Mouse (Mus musculus): Measurements from ENCODE around the gene Cbx8.

The Cbx8 gene

DNA sequence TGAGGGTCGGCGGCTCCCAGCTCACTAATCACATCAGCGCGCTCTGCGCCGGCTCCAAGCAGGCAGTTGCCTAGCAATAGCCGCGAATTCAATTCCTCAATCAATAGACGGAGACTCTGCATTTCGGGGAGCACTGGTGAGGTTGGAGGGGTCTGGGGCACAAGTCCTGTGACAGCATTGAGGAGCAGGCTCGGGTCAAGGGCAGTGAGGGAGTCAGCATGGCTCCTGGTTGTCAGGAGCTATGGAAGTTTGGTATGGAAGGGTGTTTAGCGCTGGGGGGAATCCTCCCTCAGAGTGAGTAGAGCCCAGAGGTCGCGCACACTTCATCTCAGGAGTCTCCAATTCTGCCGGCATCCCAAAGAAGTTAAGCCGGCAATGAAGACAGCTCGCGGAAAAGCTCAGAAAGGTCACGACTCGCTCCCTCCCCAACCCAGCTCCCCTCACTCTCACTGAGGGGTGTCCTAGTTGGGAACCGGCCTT, 5.0 kb downstream of the Cbx8 start:
- DNase-seq (ENCODE audit: low read depth, low spot score) = no peak
- peaks cover 1% of the 10 kb centered on the region for H3K27me3 ChIP-seq (ENCODE audit: control insufficient read depth, insufficient read depth, low read length, poor library complexity, severe bottlenecking)
- H3K36me3 ChIP-seq (ENCODE audit: control insufficient read depth, insufficient read depth, low read length, poor library complexity, severe bottlenecking) = peaks cover 3% of the 10 kb centered on the region

- peaks cover 1% of the 10 kb centered on the region for H3K27me3 ChIP-seq (ENCODE audit: control insufficient read depth, insufficient read depth, low read length, poor library complexity, severe bottlenecking)
- H3K36me3 ChIP-seq (ENCODE audit: control insufficient read depth, insufficient read depth, low read length, poor library complexity, severe bottlenecking) = peaks cover 3% of the 10 kb centered on the region
- DNase-seq (ENCODE audit: low read depth, low spot score) = no peak
These were observed 5.6 kb downstream of the Cbx8 start for GRCm38 (mm10) chr11:119035094-119035685.

DNA sequence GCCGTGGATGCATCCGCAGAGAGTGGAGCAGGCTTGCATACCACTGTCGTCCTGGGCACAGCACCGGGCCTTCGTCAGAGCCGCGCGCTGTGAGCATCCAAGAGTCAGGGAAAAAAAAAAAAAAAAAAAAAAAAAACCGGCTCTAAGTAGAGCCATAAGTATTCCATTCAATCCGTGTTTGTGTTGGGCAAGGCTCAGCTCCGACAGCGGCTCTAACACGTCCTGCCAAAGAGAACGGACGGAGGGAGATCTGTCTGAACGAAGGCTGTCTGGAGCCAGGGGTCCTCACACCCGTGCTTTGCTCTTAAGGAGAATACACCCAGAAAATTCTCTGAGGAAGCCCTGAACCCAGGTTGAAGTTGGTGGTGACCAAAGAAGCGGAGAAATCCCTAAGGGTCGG, 6.1 kb downstream of the Cbx8 start:
- peaks cover 3% of the 10 kb centered on the region for H3K36me3 ChIP-seq (ENCODE audit: control insufficient read depth, insufficient read depth, low read length, poor library complexity, severe bottlenecking)
- DNase-seq (ENCODE audit: low read depth, low spot score) = no peak

GRCm38 (mm10) chr11:119033874-119034558, 6.8 kb downstream of the Cbx8 start:
- peak; percentile 93 for DNase-seq (ENCODE audit: low read depth, low spot score)
- H3K27me3 ChIP-seq (ENCODE audit: control insufficient read depth, insufficient read depth, low read length, poor library complexity, severe bottlenecking) = peaks cover 1% of the 10 kb centered on the region
- peaks cover 3% of the 10 kb centered on the region for H3K36me3 ChIP-seq (ENCODE audit: control insufficient read depth, insufficient read depth, low read length, poor library complexity, severe bottlenecking)

More for the DNA sequence above, 6.1 kb downstream of the Cbx8 start:
- H3K27me3 ChIP-seq (ENCODE audit: control insufficient read depth, insufficient read depth, low read length, poor library complexity, severe bottlenecking) = peaks cover 1% of the 10 kb centered on the region

- DNase-seq (ENCODE audit: low read depth, low spot score) = peak; percentile 49
- Histone ChIP-seq H3K27me3 (ENCODE audit: control insufficient read depth, insufficient read depth, low read length, poor library complexity, severe bottlenecking) (no peaks in the 10 kb centered on the region), H3K36me3 (ENCODE audit: control insufficient read depth, insufficient read depth, low read length, poor library complexity, severe bottlenecking) (no peaks in the 10 kb centered on the region)
These were observed 14.6 kb downstream of the Cbx8 start for GRCm38 (mm10) chr11:119026203-119026602.

GRCm38 (mm10) chr11:119024260-119024659, 16.5 kb downstream of the Cbx8 start:
- DNase-seq (ENCODE audit: low read depth, low spot score) = no peak
- Histone ChIP-seq H3K36me3 (ENCODE audit: control insufficient read depth, insufficient read depth, low read length, poor library complexity, severe bottlenecking) (no peaks in the 10 kb centered on the region), H3K27me3 (ENCODE audit: control insufficient read depth, insufficient read depth, low read length, poor library complexity, severe bottlenecking) (no peaks in the 10 kb centered on the region)

- H3K27me3 ChIP-seq (ENCODE audit: control insufficient read depth, insufficient read depth, low read length, poor library complexity, severe bottlenecking) = no peaks in the 10 kb centered on the region
- no peaks in the 10 kb centered on the region for H3K36me3 ChIP-seq (ENCODE audit: control insufficient read depth, insufficient read depth, low read length, poor library complexity, severe bottlenecking)
- no peak for DNase-seq (ENCODE audit: low read depth, low spot score)
These were observed 17.2 kb downstream of the Cbx8 start for GRCm38 (mm10) chr11:119023616-119023980.

DNA sequence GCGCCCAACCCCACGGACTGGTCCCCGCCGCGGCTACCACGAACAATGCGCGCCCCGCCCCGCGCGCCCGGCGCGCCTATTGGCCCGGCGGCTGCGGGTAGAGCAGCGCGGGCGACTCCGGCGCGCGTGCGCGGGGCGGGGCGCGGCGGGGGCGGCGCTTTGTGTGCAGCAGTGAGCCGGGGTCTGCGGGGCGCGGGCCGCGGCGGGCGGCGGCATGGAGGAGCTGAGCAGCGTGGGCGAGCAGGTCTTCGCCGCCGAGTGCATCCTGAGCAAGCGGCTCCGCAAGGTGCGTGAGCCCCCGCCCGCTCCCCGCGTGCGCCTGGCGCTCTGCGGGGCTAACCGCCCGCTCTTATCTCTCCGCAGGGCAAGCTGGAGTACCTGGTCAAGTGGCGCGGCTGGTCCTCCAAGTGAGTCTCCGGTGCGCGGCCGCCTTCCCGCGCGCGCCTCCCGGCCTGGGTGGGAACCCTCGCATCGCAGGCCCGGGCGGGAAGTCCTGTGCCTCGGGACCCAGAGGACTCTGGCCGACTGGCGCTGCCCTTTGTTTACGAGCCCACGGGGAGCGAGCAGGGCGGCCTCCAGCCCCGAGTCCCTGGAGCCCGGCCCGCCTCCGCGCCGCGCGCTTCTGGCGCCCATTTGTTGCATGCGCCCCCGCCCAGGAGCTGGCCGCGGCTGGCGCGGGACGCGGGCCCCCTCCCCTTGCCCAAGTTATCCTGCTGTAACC, 17.7 kb downstream of the Cbx8 start, which contains the start of gene Cbx2:
Cbx2 (plus strand) TSS at position 68 of the 721 bp plus-strand sequence.
- Histone ChIP-seq H3K27me3 (ENCODE audit: control insufficient read depth, insufficient read depth, low read length, poor library complexity, severe bottlenecking) (no peaks in the 10 kb centered on the region), H3K36me3 (ENCODE audit: control insufficient read depth, insufficient read depth, low read length, poor library complexity, severe bottlenecking) (no peaks in the 10 kb centered on the region)
- DNase-seq (ENCODE audit: low read depth, low spot score) = peak; percentile 79

DNA sequence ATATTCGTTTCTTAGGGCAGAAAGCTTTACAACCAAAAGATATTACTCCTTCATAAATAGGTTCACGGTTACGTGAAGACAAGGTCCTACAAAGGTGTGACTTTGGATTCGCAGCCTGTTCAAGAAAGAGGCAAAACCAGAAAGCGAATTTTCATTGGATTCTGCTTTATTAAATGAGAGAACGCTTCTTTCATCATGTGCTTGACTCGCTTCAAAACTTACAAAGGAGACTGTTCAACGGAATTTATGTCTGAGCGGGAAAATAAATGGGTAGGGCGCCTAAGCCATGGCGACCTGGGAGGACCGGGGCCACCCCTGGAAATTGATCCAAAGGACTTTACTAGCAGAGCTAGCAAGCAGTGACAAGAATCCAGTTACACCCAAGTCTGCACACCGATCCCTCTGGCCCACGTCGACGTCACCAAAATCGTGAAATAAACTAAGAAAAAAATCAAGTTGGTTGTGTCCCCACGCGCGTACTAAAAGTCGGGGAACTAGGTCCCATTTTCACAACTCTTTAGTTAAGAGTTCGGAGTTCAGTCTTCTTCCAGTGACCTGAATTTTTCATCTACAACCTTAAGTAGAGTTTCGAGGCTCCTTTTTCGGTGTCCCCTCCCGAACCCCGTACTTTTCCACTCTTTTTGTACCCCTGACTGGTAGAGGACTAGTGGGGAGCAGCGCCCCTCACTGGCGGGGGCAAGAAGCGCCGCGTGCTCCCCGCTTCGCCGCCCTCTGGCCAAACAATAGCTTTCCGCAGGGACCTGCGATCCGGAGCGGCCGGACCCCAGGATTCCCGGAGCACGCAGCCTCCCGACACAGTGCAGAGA, 18.5 kb downstream of the Cbx8 start:
- DNase-seq (ENCODE audit: low read depth, low spot score) = no peak
- no peaks in the 10 kb centered on the region for H3K36me3 ChIP-seq (ENCODE audit: control insufficient read depth, insufficient read depth, low read length, poor library complexity, severe bottlenecking)
- no peaks in the 10 kb centered on the region for H3K27me3 ChIP-seq (ENCODE audit: control insufficient read depth, insufficient read depth, low read length, poor library complexity, severe bottlenecking)

DNA sequence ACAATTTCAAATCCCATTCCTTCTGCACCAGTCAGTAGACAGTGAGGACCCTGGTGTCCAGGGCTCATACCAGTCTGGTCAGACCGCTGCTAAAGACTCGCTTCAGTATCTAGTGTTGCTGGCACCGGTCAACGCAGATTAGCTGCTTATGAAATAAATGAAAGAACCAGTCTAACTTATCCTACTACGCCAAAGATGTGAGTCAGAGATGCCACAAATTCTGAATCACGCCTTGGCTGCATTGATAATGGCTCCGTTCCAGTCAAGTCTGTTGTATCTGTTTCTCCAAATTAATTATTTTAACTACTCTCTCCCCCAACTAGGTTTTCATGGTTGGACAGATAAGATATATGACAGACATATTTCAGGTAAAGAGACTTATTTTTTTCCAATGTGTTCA, 19.6 kb downstream of the Cbx8 start:
- Histone ChIP-seq H3K27me3 (ENCODE audit: control insufficient read depth, insufficient read depth, low read length, poor library complexity, severe bottlenecking) (no peaks in the 10 kb centered on the region), H3K36me3 (ENCODE audit: control insufficient read depth, insufficient read depth, low read length, poor library complexity, severe bottlenecking) (no peaks in the 10 kb centered on the region)
- DNase-seq (ENCODE audit: low read depth, low spot score) = no peak

DNA sequence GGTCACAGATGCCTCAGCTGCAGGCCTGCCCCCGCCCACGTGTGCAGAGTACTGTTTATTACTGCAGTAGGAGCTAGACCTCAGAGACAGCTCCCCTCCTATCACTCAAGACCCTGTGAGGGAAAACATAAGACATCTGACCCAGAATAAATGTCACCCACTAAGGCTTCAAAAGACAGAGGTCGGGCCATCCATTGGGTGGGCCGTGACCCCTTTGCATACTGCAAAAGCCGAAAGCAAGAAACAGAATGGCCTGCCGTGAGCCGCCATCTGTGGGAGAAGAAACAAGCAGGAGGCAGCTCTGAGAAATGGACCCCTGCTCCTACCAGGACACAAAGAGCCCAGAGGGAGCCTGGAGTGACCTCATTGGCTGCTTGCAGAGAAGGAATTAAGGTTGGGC, 23.3 kb downstream of the Cbx8 start:
- H3K27me3 ChIP-seq (ENCODE audit: control insufficient read depth, insufficient read depth, low read length, poor library complexity, severe bottlenecking) = no peaks in the 10 kb centered on the region
- DNase-seq (ENCODE audit: low read depth, low spot score) = no peak
- H3K36me3 ChIP-seq (ENCODE audit: control insufficient read depth, insufficient read depth, low read length, poor library complexity, severe bottlenecking) = no peaks in the 10 kb centered on the region

DNA sequence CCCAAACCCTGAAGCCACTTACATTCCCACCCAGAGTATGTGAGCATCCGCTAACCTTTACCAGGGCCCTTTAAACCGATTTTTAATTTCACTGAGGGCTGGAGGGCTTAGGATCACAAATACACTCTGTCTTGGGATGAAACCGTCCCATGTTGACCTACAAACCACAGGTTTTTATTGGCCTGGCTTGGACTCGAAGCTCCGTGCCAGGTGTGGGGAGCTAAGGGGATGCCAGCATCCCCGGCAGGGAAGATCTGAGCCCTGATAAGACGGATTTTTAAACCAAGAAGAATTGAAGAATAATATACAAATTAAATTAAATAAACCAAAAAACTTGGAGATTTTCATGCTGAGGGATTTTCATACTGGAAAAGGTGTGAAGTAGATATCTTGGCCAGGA, 26.3 kb downstream of the Cbx8 start:
- Histone ChIP-seq H3K27me3 (ENCODE audit: control insufficient read depth, insufficient read depth, low read length, poor library complexity, severe bottlenecking) (no peaks in the 10 kb centered on the region), H3K36me3 (ENCODE audit: control insufficient read depth, insufficient read depth, low read length, poor library complexity, severe bottlenecking) (no peaks in the 10 kb centered on the region)
- DNase-seq (ENCODE audit: low read depth, low spot score) = no peak

GRCm38 (mm10) chr11:119007461-119008456, 33.0 kb downstream of the Cbx8 start:
- Histone ChIP-seq H3K27me3 (ENCODE audit: control insufficient read depth, insufficient read depth, low read length, poor library complexity, severe bottlenecking) (no peaks in the 10 kb centered on the region), H3K36me3 (ENCODE audit: control insufficient read depth, insufficient read depth, low read length, poor library complexity, severe bottlenecking) (no peaks in the 10 kb centered on the region)
- DNase-seq (ENCODE audit: low read depth, low spot score) = no peak

- H3K36me3 ChIP-seq (ENCODE audit: control insufficient read depth, insufficient read depth, low read length, poor library complexity, severe bottlenecking) = no peaks in the 10 kb centered on the region
- no peaks in the 10 kb centered on the region for H3K27me3 ChIP-seq (ENCODE audit: control insufficient read depth, insufficient read depth, low read length, poor library complexity, severe bottlenecking)
- DNase-seq (ENCODE audit: low read depth, low spot score) = no peak
These were observed 34.3 kb downstream of the Cbx8 start for GRCm38 (mm10) chr11:119006462-119006861.
